In the genomic region with DNA sequence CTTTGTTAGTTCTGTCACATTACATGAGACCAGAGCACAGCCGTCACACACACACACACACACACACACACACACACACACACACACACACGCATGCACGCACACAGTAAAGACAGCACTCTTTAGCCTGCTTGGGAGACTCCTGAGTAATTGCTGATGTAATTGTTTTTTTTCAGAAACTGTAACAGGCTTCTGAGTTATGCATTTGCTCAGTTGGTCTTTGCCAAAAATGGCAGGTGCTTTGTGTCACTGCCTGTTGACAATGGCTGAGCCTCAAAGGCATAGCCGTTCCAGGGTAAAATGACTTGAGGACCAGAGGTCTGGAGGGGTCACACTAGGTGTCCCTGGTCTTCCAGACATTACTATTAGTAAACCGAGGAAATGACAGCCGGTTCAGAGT, we compare ENCODE assay signal across 9 mouse cellular contexts. TPM values are rescaled to one million over a fixed set of nuclear protein-coding genes. Genes with fewer than 3 reads are reported as not detected.
DNase-seq lines count a peak whose midpoint lies in the region; ATAC-seq lines count a peak whose summit lies in the region.
"Had no signal": no experiment of that assay in that cellular context is flagged by ENCODE, and none has a peak within 500 bp of the region (broad histone marks: within the 10 kb centered on the region; RNA-seq: fewer than 3 reads in every experiment).

No protein-coding gene starts in this region.

- 66% methylated on average over 6 of the region's 6 CpGs for whole genome bisulfite sequencing in limb, embryonic 15.5 days
- 85% methylated on average over 6 of the region's 6 CpGs for WGBS in limb, embryonic 10.5 days
- WGBS in stomach, embryonic 15.5 days, result 40% methylated on average over 6 of the region's 6 CpGs

- peak overlapping the region; percentile 33; the same call in 1 of the 2 replicates for H3K27ac ChIP-seq in limb, embryonic 15.5 days
- no peak overlapping the region for H3K27ac ChIP-seq in limb, embryonic 10.5 days
- 0 out of 2 replicates have a peak overlapping the region, but pooled peaks have one; percentile 14 for H3K27ac ChIP-seq in stomach, embryonic 15.5 days
- H3K27ac ChIP-seq: midbrain, embryonic 13.5 days had no signal

- no peak overlapping the region for H3K4me2 ChIP-seq in limb, embryonic 15.5 days
- H3K4me2 ChIP-seq in stomach, embryonic 15.5 days, result no peak overlapping the region
- H3K4me2 ChIP-seq: midbrain, embryonic 13.5 days had no signal

- no peaks in the 10 kb centered on the region for H3K36me3 ChIP-seq in limb, embryonic 15.5 days
- H3K36me3 ChIP-seq in limb, embryonic 10.5 days, result no peaks in the 10 kb centered on the region
- H3K36me3 ChIP-seq in stomach, embryonic 15.5 days, result no peaks in the 10 kb centered on the region
- H3K36me3 ChIP-seq: midbrain, embryonic 13.5 days had no signal

- no peaks in the 10 kb centered on the region for H3K9me3 ChIP-seq in limb, embryonic 15.5 days
- no peaks in the 10 kb centered on the region for H3K9me3 ChIP-seq in limb, embryonic 10.5 days (replicated peaks)
- no peaks in the 10 kb centered on the region for H3K9me3 ChIP-seq in stomach, embryonic 15.5 days
- H3K9me3 ChIP-seq: midbrain, embryonic 13.5 days had no signal

- H3K4me1 ChIP-seq in limb, embryonic 15.5 days, result peaks cover 5% of the 10 kb centered on the region; the same call in 1 of the 2 replicates
- no peaks in the 10 kb centered on the region for H3K4me1 ChIP-seq in limb, embryonic 10.5 days
- H3K4me1 ChIP-seq in stomach, embryonic 15.5 days, result peaks cover 5% of the 10 kb centered on the region

- peak; percentile 26 to 37 for DNase-seq in cerebellum, adult 18-20 months
- DNase-seq in cerebellum, adult 8-10 months, result no peak
- no peak for DNase-seq in limb, embryonic 10.5 days (ENCODE audit: low spot score)
- peak; percentile 64 to 67 for DNase-seq in heart, postnatal 36 days
- no peak for DNase-seq in layer of hippocampus, postnatal 14 days (ENCODE audit: low spot score in 2 of 2)
- DNase-seq in layer of hippocampus, postnatal 36 days, result no peak

- no peak overlapping the region for H3K4me3 ChIP-seq in limb, embryonic 15.5 days
- H3K4me3 ChIP-seq in limb, embryonic 10.5 days, result no peak overlapping the region
- H3K4me3 ChIP-seq in stomach, embryonic 15.5 days (replicated peaks), result no peak overlapping the region
- H3K4me3 ChIP-seq: midbrain, embryonic 13.5 days had no signal

- H3K9ac ChIP-seq in limb, embryonic 15.5 days, result no peak overlapping the region
- H3K9ac ChIP-seq in stomach, embryonic 15.5 days, result no peak overlapping the region
- H3K9ac ChIP-seq: midbrain, embryonic 13.5 days had no signal

- ATAC-seq in limb, embryonic 15.5 days (ENCODE audit: insufficient number of reproducible peaks, low FRiP score, low TSS enrichment, low read depth), result no peak; the same call in 1 of the 2 replicates
- ATAC-seq in stomach, embryonic 15.5 days (ENCODE audit: insufficient read depth, low FRiP score, low read depth), result no peak
- ATAC-seq: midbrain, embryonic 13.5 days had no signal

- no peaks in the 10 kb centered on the region for H3K27me3 ChIP-seq in limb, embryonic 15.5 days
- H3K27me3 ChIP-seq in limb, embryonic 10.5 days (ENCODE audit: low read depth, poor library complexity, severe bottlenecking), result no peaks in the 10 kb centered on the region
- H3K27me3 ChIP-seq in stomach, embryonic 15.5 days (replicated peaks), result no peaks in the 10 kb centered on the region
- H3K27me3 ChIP-seq: midbrain, embryonic 13.5 days had no signal

- intact Hi-C loops in heart, postnatal 36 days (cut with DNase I), result loop anchor here (2.0 to 5.0 kb wide), 2 partner anchors 21 to 34 kb away; no protein-coding TSS in a partner anchor

RNA-seq across cellular contexts. Expression of a gene that starts 40.8 kb away (rescaled TPM):
- polyA plus RNA-seq in limb, embryonic 15.5 days (2015; fragmentation: Nextera tagmentation; extraction: Ambion mirVana), result 7.3 and 7.7 TPM in 2 replicates
- 1.3 and 1.6 TPM in 2 replicates for polyA plus RNA-seq in limb, embryonic 10.5 days (2016; fragmentation: Nextera tagmentation; extraction: Ambion mirVana)
- 10 to 100 TPM in 1 of 2 experiments, 1 to 10 TPM in 1; 8.3 to 10.2 TPM for total RNA-seq in heart, postnatal 36 days (2021)
- polyA plus RNA-seq in stomach, embryonic 15.5 days (2015; fragmentation: Nextera tagmentation; extraction: Ambion mirVana), result 3.3 and 4.4 TPM in 2 replicates
- total RNA-seq in layer of hippocampus, postnatal 14 days (2021), result 1 to 10 TPM; 1.5 to 2.4 TPM
- 1 to 10 TPM; 1.8 to 2.4 TPM for total RNA-seq in layer of hippocampus, postnatal 36 days (2021)

RNA-seq across cellular contexts. Expression of a gene that starts 53.5 kb away (rescaled TPM):
- 26.2 and 29.2 TPM in 2 replicates for polyA plus RNA-seq in limb, embryonic 15.5 days (2015; fragmentation: Nextera tagmentation; extraction: Ambion mirVana)
- polyA plus RNA-seq in limb, embryonic 10.5 days (2016; fragmentation: Nextera tagmentation; extraction: Ambion mirVana), result 26.8 and 28.7 TPM in 2 replicates
- 10 to 100 TPM; 52.6 to 54.1 TPM for total RNA-seq in heart, postnatal 36 days (2021)
- 29.2 and 32.6 TPM in 2 replicates for polyA plus RNA-seq in stomach, embryonic 15.5 days (2015; fragmentation: Nextera tagmentation; extraction: Ambion mirVana)
- 10 to 100 TPM; 76.7 to 81.4 TPM for total RNA-seq in layer of hippocampus, postnatal 14 days (2021)
- 10 to 100 TPM; 71.2 to 91.3 TPM for total RNA-seq in layer of hippocampus, postnatal 36 days (2021)

Comparison
In these comparisons a context has a peak if more than half of its experiments do, and no peak if none do; other contexts are left out.
1. DNase-seq: peak in cerebellum, adult 18-20 months (2 of 2) and heart, postnatal 36 days (2 of 2); none in cerebellum, adult 8-10 months (single experiment), limb, embryonic 10.5 days (single experiment), layer of hippocampus, postnatal 14 days (0 of 2) and layer of hippocampus, postnatal 36 days (0 of 2).